Mouse (Mus musculus) stomach, embryonic 14.5 days (tissue): ENCODE results near the gene Zfp13. TPM values are rescaled to one million over a fixed set of nuclear protein-coding genes. Genes with fewer than 3 reads are reported as not detected.

Experiments
- ATAC-seq: fragments of 200-750 bp; cut with Nextera tagmentation; 2 replicates; pipeline ENCODE4 v1.8.0; 2017; ENCODE audit warnings: low read depth, moderate TSS enrichment; ENCODE audit not compliant: insufficient number of reproducible peaks, insufficient read depth, low FRiP score
- H3K27ac ChIP-seq: fragments of 300-500 bp; sonication (generic); 2 replicates; pipeline ENCODE4 v1.5.1; 2014; ENCODE audit warnings: mild to moderate bottlenecking, low read length, moderate library complexity, mixed read lengths
- H3K27me3 ChIP-seq: fragments of 300-500 bp; sonication (generic); 2 replicates; pipeline ENCODE4 v1.6.1; 2014; ENCODE audit warnings: low read length, control low read depth, mixed read lengths; ENCODE audit not compliant: control insufficient read depth, insufficient read depth
- H3K36me3 ChIP-seq: fragments of 300-500 bp; sonication (generic); 2 replicates; pipeline ENCODE4 v1.6.1; 2014; ENCODE audit warnings: mild to moderate bottlenecking, control low read depth, low read length, moderate library complexity, mixed read lengths; ENCODE audit not compliant: control insufficient read depth, insufficient read depth
- H3K4me1 ChIP-seq: fragments of 300-500 bp; sonication (generic); 2 replicates; pipeline ENCODE4 v1.6.1; 2014; ENCODE audit warnings: low read length, control low read depth, mixed read lengths; ENCODE audit not compliant: control insufficient read depth, insufficient read depth
- H3K4me2 ChIP-seq: fragments of 300-500 bp; sonication (generic); replicated peaks from 2 replicates; pipeline ENCODE4 v1.6.1; 2014; ENCODE audit warnings: low read depth, low read length, control low read depth
- H3K4me3 ChIP-seq: fragments of 300-500 bp; sonication (generic); 2 replicates; pipeline ENCODE4 v1.5.1; 2014; ENCODE audit warnings: low read depth, low read length, control low read depth
- H3K9ac ChIP-seq: fragments of 300-500 bp; sonication (generic); replicated peaks from 2 replicates; pipeline ENCODE4 v1.6.1; 2014; ENCODE audit warnings: low read depth, mild to moderate bottlenecking, control low read depth, low read length, moderate library complexity, mixed read lengths
- H3K9me3 ChIP-seq: fragments of 300-500 bp; sonication (generic); 2 replicates; pipeline ENCODE4 v1.6.1; 2016; ENCODE audit warnings: low read depth, low read length, control low read depth; ENCODE audit not compliant: control insufficient read depth
- WGBS: fragments of 180-500 bp; shearing (Covaris S2); extraction: QIAGEN DNeasy Blood & Tissue Kit; methylation state at CpG from one replicate; pipeline ENCODE4 v1.1.7; 2014; 5-methylcytosine and 5-hydroxymethylcytosine counted together
- polyA plus RNA-seq: library from polyadenylated mRNA; unstranded; fragments of >200 nt; fragmentation: Nextera tagmentation; extraction: Ambion mirVana; gene quantifications from 2 replicates; pipeline ENCODE4 v1.2.1, GENCODE M21; 2014

The Zfp13 gene
- polyA plus RNA-seq, 1 experiment from 2014 or later = 15.7 TPM

GRCm38 (mm10) chr17:23617087-23617486 is 17.8 kb upstream of the Zfp13 start:
- H3K27ac ChIP-seq = no peak overlapping the region
- no peaks in the 10 kb centered on the region for H3K9me3 ChIP-seq
- WGBS = 30% methylated on average over 9 of the region's 9 CpGs
- H3K4me1 ChIP-seq = no peaks in the 10 kb centered on the region
- H3K9ac ChIP-seq = no peak overlapping the region
- no peaks in the 10 kb centered on the region for H3K36me3 ChIP-seq
- no peaks in the 10 kb centered on the region for H3K27me3 ChIP-seq
- no peak for ATAC-seq
- H3K4me2 ChIP-seq = no peak overlapping the region
- H3K4me3 ChIP-seq = no peak overlapping the region

GRCm38 (mm10) chr17:23610361-23610800 is 11.1 kb upstream of the Zfp13 start:
- peak; percentile 73; the same call in 1 of the 2 replicates for ATAC-seq
- Histone ChIP-seq H3K4me2 (no peak overlapping the region), H3K4me3 (no peak overlapping the region), H3K27me3 (no peaks in the 10 kb centered on the region), H3K4me1 (no peaks in the 10 kb centered on the region), H3K9me3 (no peaks in the 10 kb centered on the region), H3K27ac (no peak overlapping the region), H3K9ac (no peak overlapping the region), H3K36me3 (no peaks in the 10 kb centered on the region)
- WGBS = 79% methylated on average over 28 of the region's 28 CpGs

- ATAC-seq = no peak
- WGBS = 92% methylated on average over 24 of the region's 24 CpGs
- Histone ChIP-seq H3K36me3 (no peaks in the 10 kb centered on the region), H3K4me3 (no peak overlapping the region), H3K9me3 (no peaks in the 10 kb centered on the region), H3K4me1 (no peaks in the 10 kb centered on the region), H3K27me3 (no peaks in the 10 kb centered on the region), H3K9ac (no peak overlapping the region), H3K27ac (no peak overlapping the region), H3K4me2 (no peak overlapping the region)
Observed at GRCm38 (mm10) chr17:23609612-23610011, 10.3 kb upstream of the Zfp13 start.

- 82% methylated on average over 8 of the region's 8 CpGs for WGBS
- H3K27me3 ChIP-seq = no peaks in the 10 kb centered on the region
- H3K27ac ChIP-seq = no peak overlapping the region
- H3K9me3 ChIP-seq = no peaks in the 10 kb centered on the region
- H3K36me3 ChIP-seq = no peaks in the 10 kb centered on the region
- no peak overlapping the region for H3K4me3 ChIP-seq
- H3K9ac ChIP-seq = no peak overlapping the region
- ATAC-seq = no peak
- no peak overlapping the region for H3K4me2 ChIP-seq
- no peaks in the 10 kb centered on the region for H3K4me1 ChIP-seq
Observed at GRCm38 (mm10) chr17:23605220-23605619, 5.9 kb upstream of the Zfp13 start.

- no peaks in the 10 kb centered on the region for H3K36me3 ChIP-seq
- H3K4me1 ChIP-seq = no peaks in the 10 kb centered on the region
- 80% methylated on average over 7 of the region's 7 CpGs for WGBS
- no peak overlapping the region for H3K4me3 ChIP-seq
- no peak overlapping the region for H3K4me2 ChIP-seq
- no peaks in the 10 kb centered on the region for H3K9me3 ChIP-seq
- H3K27ac ChIP-seq = no peak overlapping the region
- H3K27me3 ChIP-seq = no peaks in the 10 kb centered on the region
- H3K9ac ChIP-seq = no peak overlapping the region
- ATAC-seq = no peak
Observed at GRCm38 (mm10) chr17:23604394-23604793, 5.1 kb upstream of the Zfp13 start.

- ATAC-seq = no peak
- H3K4me3 ChIP-seq = no peak overlapping the region
- H3K4me1 ChIP-seq = no peaks in the 10 kb centered on the region
- H3K9me3 ChIP-seq = no peaks in the 10 kb centered on the region
- no peaks in the 10 kb centered on the region for H3K27me3 ChIP-seq
- 71% methylated on average over 2 of the region's 2 CpGs for WGBS
- H3K27ac ChIP-seq = no peak overlapping the region
- no peak overlapping the region for H3K9ac ChIP-seq
- no peak overlapping the region for H3K4me2 ChIP-seq
- H3K36me3 ChIP-seq = no peaks in the 10 kb centered on the region
Observed at GRCm38 (mm10) chr17:23603542-23603941, 4.3 kb upstream of the Zfp13 start.

GRCm38 (mm10) chr17:23603077-23603476 is 3.8 kb upstream of the Zfp13 start:
- H3K9me3 ChIP-seq = no peaks in the 10 kb centered on the region
- no peaks in the 10 kb centered on the region for H3K27me3 ChIP-seq
- no peak for ATAC-seq
- no peak overlapping the region for H3K4me2 ChIP-seq
- no peaks in the 10 kb centered on the region for H3K36me3 ChIP-seq
- H3K27ac ChIP-seq = no peak overlapping the region
- no peaks in the 10 kb centered on the region for H3K4me1 ChIP-seq
- no peak overlapping the region for H3K4me3 ChIP-seq
- 36% methylated on average over 8 of the region's 8 CpGs for WGBS
- H3K9ac ChIP-seq = no peak overlapping the region

- Histone ChIP-seq H3K27me3 (no peaks in the 10 kb centered on the region), H3K4me2 (no peak overlapping the region), H3K4me3 (no peak overlapping the region), H3K9ac (no peak overlapping the region), H3K27ac (no peak overlapping the region), H3K36me3 (no peaks in the 10 kb centered on the region), H3K9me3 (no peaks in the 10 kb centered on the region), H3K4me1 (no peaks in the 10 kb centered on the region)
- 35% methylated on average over 10 of the region's 10 CpGs for WGBS
- ATAC-seq = no peak
Observed at GRCm38 (mm10) chr17:23601836-23602585, 2.7 kb upstream of the Zfp13 start.
